In genomic region chr7:141335044-141335579, GRCm38 (mm10) we compare ENCODE assay signal across 25 mouse cellular contexts. TPM values are rescaled to one million over a fixed set of nuclear protein-coding genes. Genes with fewer than 3 reads are reported as not detected.
DNase-seq lines count a peak whose midpoint lies in the region; ATAC-seq and TF ChIP-seq lines count a peak whose summit lies in the region.
"Had no signal": no experiment of that assay in that cellular context is flagged by ENCODE, and none has a peak within 500 bp of the region (broad histone marks: within the 10 kb centered on the region; RNA-seq: fewer than 3 reads in every experiment).

No protein-coding gene starts in this region.

- H3K9ac ChIP-seq in lung, embryonic 14.5 days: no peak overlapping the region
- H3K9ac ChIP-seq: heart, embryonic 13.5 days; hindbrain, embryonic 14.5 days; intestine, embryonic 15.5 days; neural tube, embryonic 12.5 days had no signal

- TF ChIP-seq POLR2A in cortical plate, adult 2 months (IDR thresholded peaks at IDR 0.05; ENCODE audit: extremely low read depth, insufficient read depth, low read length): no peak

- WGBS in lung, embryonic 14.5 days: 69% methylated on average over 2 of the region's 2 CpGs

- no peak overlapping the region for H3K27ac ChIP-seq in lung, embryonic 14.5 days (ENCODE audit: low read depth)
- H3K27ac ChIP-seq in cortical plate, adult 2 months (ENCODE audit: insufficient read depth, low read length): peak overlapping the region; percentile 36; the same call in 1 of the 2 replicates
- H3K27ac ChIP-seq: heart, embryonic 13.5 days; hindbrain, embryonic 14.5 days; intestine, embryonic 15.5 days; neural tube, embryonic 12.5 days had no signal

- ATAC-seq in cerebellum, adult (ENCODE audit: insufficient number of reproducible peaks, low FRiP score, low TSS enrichment): 0 out of 2 replicates have a peak, but pooled peaks have one; percentile 22
- ATAC-seq in lung, embryonic 14.5 days (ENCODE audit: insufficient read depth): no peak
- ATAC-seq: forebrain, embryonic 14.5 days; intestine, embryonic 15.5 days; Patski had no signal

- DNase-seq in cerebellum, adult 11 months: no peak
- DNase-seq in heart, adult 11 months: peak; percentile 87
- DNase-seq in heart, adult 8-10 months (ENCODE audit: low spot score): no peak
- no peak for DNase-seq in lung, embryonic 14.5 days
- DNase-seq in lung, postnatal 10 days: no peak
- DNase-seq in adrenal gland, postnatal 36 days: no peak
- DNase-seq: adrenal gland, adult 8-10 months; heart, postnatal 36 days; liver; lung, adult 18-20 months; lung, postnatal 36 days; thymus, postnatal 14 days had no signal

- 0 out of 2 replicates have a peak, but pooled peaks have one; percentile 4 for TF ChIP-seq CTCF in lung, embryonic 14.5 days (IDR thresholded peaks at IDR 0.05; ENCODE audit: low read depth)
- no peak for TF ChIP-seq CTCF in cortical plate, adult 2 months (IDR thresholded peaks at IDR 0.05; ENCODE audit: extremely low read depth, insufficient read depth, low read length)

- no peak overlapping the region for H3K4me2 ChIP-seq in lung, embryonic 14.5 days
- H3K4me2 ChIP-seq: heart, embryonic 13.5 days; hindbrain, embryonic 14.5 days; intestine, embryonic 15.5 days; neural tube, embryonic 12.5 days had no signal

- no peaks in the 10 kb centered on the region; the same call in 1 of the 2 replicates for H3K4me1 ChIP-seq in lung, embryonic 14.5 days (ENCODE audit: insufficient read depth)
- H3K4me1 ChIP-seq in cortical plate, adult 2 months (ENCODE audit: control insufficient read depth, insufficient read depth, low read length): peaks cover 4% of the 10 kb centered on the region; the same call in 1 of the 2 replicates

- H3K9me3 ChIP-seq in lung, embryonic 14.5 days (ENCODE audit: low read depth, low read length): no peaks in the 10 kb centered on the region
- H3K9me3 ChIP-seq: heart, embryonic 13.5 days; intestine, embryonic 15.5 days; neural tube, embryonic 12.5 days had no signal

- H3K4me3 ChIP-seq in lung, embryonic 14.5 days (ENCODE audit: low read depth, low read length): no peak overlapping the region
- H3K4me3 ChIP-seq in cortical plate, adult 2 months (ENCODE audit: insufficient read depth, low read length): no peak overlapping the region
- H3K4me3 ChIP-seq: erythroblast, embryonic 14.5 days; heart, embryonic 13.5 days; intestine, embryonic 15.5 days; neural tube, embryonic 12.5 days had no signal

- peaks cover 25% of the 10 kb centered on the region for H3K36me3 ChIP-seq in lung, embryonic 14.5 days (ENCODE audit: insufficient read depth)

- H3K27me3 ChIP-seq in lung, embryonic 14.5 days (ENCODE audit: insufficient read depth, low read length): no peaks in the 10 kb centered on the region; the same call in 1 of the 2 replicates
- H3K27me3 ChIP-seq: intestine, embryonic 15.5 days; Patski had no signal

RNA-seq across cellular contexts. Expression of gene Eps8l2, which starts 3.6 kb away (rescaled TPM):
- total RNA-seq in heart, adult 8-10 months (2022): 1 to 10 TPM; 3.7 to 5.0 (median 3.9) TPM
- polyA plus RNA-seq in lung, embryonic 14.5 days (2014; fragmentation: Nextera tagmentation; extraction: Ambion mirVana): 20.0 and 22.4 TPM in 2 replicates
- 6.7 and 6.8 TPM in 2 replicates for polyA plus RNA-seq in cortical plate, adult 2 months (2012; rRNA removed)
- total RNA-seq in adrenal gland, postnatal 36 days (2021): 1 to 10 TPM; 1.8 to 3.2 TPM
- total RNA-seq: monocyte, adult 5-6 weeks had no signal

RNA-seq across cellular contexts. Expression of gene Tmem80, which starts 7.6 kb away (rescaled TPM):
- total RNA-seq in heart, adult 8-10 months (2022): 10 to 100 TPM; 13.7 to 16.6 (median 15.5) TPM
- 28.8 and 30.3 TPM in 2 replicates for polyA plus RNA-seq in lung, embryonic 14.5 days (2014; fragmentation: Nextera tagmentation; extraction: Ambion mirVana)
- polyA plus RNA-seq in cortical plate, adult 2 months (2012; rRNA removed): 56.7 and 59.2 TPM in 2 replicates
- total RNA-seq in adrenal gland, postnatal 36 days (2021): 10 to 100 TPM; 23.9 to 27.1 TPM

RNA-seq across cellular contexts. Expression of gene Deaf1, which starts 7.6 kb away (rescaled TPM):
- 10 to 100 TPM; 10.8 to 14.7 (median 12.7) TPM for total RNA-seq in heart, adult 8-10 months (2022)
- polyA plus RNA-seq in lung, embryonic 14.5 days (2014; fragmentation: Nextera tagmentation; extraction: Ambion mirVana): 69.8 and 74.2 TPM in 2 replicates
- 31.8 and 35.5 TPM in 2 replicates for polyA plus RNA-seq in cortical plate, adult 2 months (2012; rRNA removed)
- 10 to 100 TPM; 25.8 to 37.5 TPM for total RNA-seq in adrenal gland, postnatal 36 days (2021)

RNA-seq across cellular contexts. Expression of gene Drd4, which starts 43.3 kb away (rescaled TPM):
- not detected for total RNA-seq in heart, adult 8-10 months (2022)
- polyA plus RNA-seq in lung, embryonic 14.5 days (2014; fragmentation: Nextera tagmentation; extraction: Ambion mirVana): 1.0 and 1.4 TPM in 2 replicates
- 0.42 and 0.50 TPM in 2 replicates for polyA plus RNA-seq in cortical plate, adult 2 months (2012; rRNA removed)
- under 1 TPM in 1 of 2 experiments, not detected in 1; 0.56 TPM for total RNA-seq in adrenal gland, postnatal 36 days (2021)
- total RNA-seq: heart, postnatal 36 days; megakaryocyte-erythroid progenitor cell, adult 5-6 weeks; monocyte, adult 5-6 weeks had no signal
- polyA plus RNA-seq: erythroblast, embryonic 14.5 days; heart, embryonic 13.5 days; Patski had no signal

RNA-seq across cellular contexts. Expression of gene Sct, which starts 56.2 kb away (rescaled TPM):
- total RNA-seq in heart, adult 8-10 months (2022): not detected
- 2.2 and 5.1 TPM in 2 replicates for polyA plus RNA-seq in lung, embryonic 14.5 days (2014; fragmentation: Nextera tagmentation; extraction: Ambion mirVana)
- polyA plus RNA-seq in cortical plate, adult 2 months (2012; rRNA removed): 0.27 and 0.38 TPM in 2 replicates
- total RNA-seq in adrenal gland, postnatal 36 days (2021): 1 to 10 TPM in 1 of 2 experiments, under 1 TPM in 1; 0.63 to 1.2 TPM
- total RNA-seq: heart, postnatal 36 days; layer of hippocampus, postnatal 25 days; left cerebral cortex, postnatal 36 days; megakaryocyte-erythroid progenitor cell, adult 5-6 weeks; monocyte, adult 5-6 weeks had no signal
- polyA plus RNA-seq: erythroblast, embryonic 14.5 days; Patski had no signal
